Mouse (Mus musculus) NIH3T3 (cell line): Measurements from ENCODE around the gene Kcnk6.
"Not testable (repeated sequence)": the region's sequence is repeated elsewhere in the genome, so short reads cannot be mapped to it uniquely, and the experiment has no call there.

Experiments used
- DNase-seq: peaks from one replicate; pipeline ENCODE4 v3.0.0-alpha.2; 2012; ENCODE audit warnings: low read depth

The Kcnk6 gene

GRCm38 (mm10) chr7:29202577-29202976 lies 29.7 kb downstream of the Kcnk6 start:
- no peak for DNase-seq

GRCm38 (mm10) chr7:29194230-29194629 lies 38.1 kb downstream of the Kcnk6 start:
- not testable (repeated sequence) for DNase-seq

- DNase-seq: not testable (repeated sequence)
Observed at GRCm38 (mm10) chr7:29181323-29181722, 51.0 kb downstream of the Kcnk6 start.

GRCm38 (mm10) chr7:29180854-29181236 lies 51.5 kb downstream of the Kcnk6 start:
- no peak for DNase-seq

GRCm38 (mm10) chr7:29180077-29180853 lies 52.0 kb downstream of the Kcnk6 start, which contains the start of gene Psmd8:
Psmd8 (minus strand) TSS chr7:29180701.
- peak; percentile 99 for DNase-seq

- peak; percentile 50 for DNase-seq
Observed at GRCm38 (mm10) chr7:29179323-29179722, 53.0 kb downstream of the Kcnk6 start.

GRCm38 (mm10) chr7:29178106-29178505 lies 54.2 kb downstream of the Kcnk6 start:
- DNase-seq: no peak

- DNase-seq: no peak
Observed at GRCm38 (mm10) chr7:29172390-29173016, 59.8 kb downstream of the Kcnk6 start.
